Mouse (Mus musculus): Measurements from ENCODE around the gene Cacng8.

Cacng8 gene

DNA sequence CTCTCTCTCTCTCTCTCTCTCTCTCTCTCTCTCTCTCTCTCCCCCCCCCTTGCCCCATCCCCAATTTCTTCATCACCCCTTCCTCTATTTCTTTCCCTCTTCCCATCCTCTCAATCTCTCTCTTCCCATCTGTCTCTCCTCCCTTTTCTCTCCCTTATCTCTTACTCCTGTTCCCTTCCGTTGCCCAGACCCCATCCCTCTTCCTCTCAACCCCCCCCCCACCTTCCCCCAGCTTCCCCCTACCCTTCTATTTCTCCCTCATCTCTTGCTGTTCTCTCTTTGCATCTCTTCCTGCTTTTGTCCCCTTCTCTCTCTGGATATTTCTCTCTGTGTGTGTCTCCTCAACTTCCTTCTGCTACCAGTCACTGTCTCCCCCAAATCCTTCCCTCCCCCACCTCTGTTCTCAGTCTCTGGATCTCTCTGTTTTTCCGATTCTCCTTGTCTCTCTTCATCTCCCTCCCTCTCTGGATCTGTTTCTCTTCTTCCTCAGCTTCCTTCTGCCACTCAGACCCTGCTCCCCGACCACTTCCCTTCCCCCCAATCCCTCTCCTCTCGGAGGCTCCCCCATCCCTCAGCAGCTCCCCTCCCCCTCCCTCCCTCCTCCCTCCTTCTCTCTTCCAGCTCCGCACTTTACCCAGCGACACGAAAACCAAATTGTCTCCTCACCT, at the start of gene Cacng8:
Cacng8 (plus strand) TSS at position 271 of the 668 bp plus-strand sequence.
- no peak for DNase-seq

DNA sequence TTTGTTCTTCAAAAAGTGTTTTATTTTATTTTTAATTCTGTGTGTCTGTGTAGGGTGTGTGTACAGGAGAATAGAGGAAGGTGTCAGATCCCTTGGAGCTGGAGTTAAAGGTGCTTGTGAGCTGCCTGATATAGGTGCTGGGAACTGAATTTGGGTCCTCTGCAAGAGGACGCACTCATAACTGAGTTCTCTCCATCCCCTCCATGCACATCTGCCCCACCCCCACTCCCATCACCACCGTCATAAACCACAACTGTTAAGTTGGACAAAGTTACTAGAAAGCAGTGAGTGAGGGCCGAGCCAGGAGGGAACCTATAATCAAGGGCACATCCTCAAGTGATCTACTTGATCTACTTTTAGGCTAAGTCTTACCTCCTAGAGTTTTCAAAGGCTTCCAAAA, 46.6 kb upstream of the Cacng8 start:
- DNase-seq: no peak

DNA sequence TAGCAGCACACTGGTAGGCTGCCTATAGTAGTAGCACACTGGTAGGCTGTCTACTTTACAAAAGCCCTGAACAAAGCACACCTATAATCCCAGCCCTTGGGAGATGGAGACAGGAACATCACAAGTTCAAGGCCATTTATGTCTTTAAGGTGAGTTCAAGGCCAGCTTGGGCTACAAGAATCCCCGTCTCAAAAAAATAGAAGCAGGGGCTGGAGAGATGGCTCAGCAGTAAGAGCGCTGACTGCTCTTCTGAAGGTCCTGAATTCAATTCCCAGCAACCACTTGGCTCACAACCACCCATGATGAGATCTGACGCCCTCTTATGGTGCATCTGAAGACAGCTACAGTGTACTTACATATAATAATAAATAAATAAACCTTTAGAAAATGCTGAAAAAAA, 45.2 kb upstream of the Cacng8 start:
- no peak for DNase-seq

DNA sequence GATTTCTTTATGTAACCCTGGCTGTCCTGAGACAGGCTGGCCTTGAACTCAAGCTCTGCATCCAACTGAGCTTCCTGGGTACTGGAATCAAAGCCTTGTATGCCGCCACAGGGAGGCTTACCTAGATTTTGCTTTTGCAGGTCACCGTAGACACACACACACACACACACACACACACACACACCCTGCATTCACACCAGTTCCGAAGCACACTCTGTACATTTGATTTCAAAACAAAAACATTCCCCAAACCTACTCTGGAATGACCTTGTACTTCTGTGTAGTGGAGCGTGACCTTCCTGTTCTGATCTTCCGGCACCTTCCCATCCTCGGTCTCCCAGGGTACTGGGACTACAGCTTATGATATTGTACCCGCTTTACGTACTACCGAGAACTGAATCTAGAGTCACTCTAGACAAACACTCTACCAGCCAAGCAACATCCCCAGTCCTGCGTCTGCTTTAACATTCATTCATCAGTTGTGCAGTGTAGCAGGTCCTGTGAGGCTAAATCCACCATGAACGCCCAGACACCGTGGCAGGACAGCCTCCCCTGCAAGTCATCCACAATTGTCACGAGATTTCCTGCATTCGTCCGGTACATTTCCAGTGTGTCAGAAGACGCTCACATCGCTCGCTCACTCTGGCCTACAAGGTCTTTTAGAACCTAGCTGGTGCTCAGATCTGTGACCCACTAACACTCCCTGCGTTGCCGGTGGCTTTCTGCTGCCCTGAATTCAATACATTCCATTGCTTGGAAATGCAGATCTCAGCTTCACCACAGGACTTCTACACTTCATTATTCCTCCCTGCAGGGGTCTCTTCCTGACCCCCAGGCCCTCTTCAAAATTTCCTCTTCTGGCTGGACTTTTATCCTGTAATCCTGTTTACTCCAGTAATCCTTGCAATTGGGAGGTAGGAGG, 42.9 kb upstream of the Cacng8 start:
- no peak for DNase-seq

DNA sequence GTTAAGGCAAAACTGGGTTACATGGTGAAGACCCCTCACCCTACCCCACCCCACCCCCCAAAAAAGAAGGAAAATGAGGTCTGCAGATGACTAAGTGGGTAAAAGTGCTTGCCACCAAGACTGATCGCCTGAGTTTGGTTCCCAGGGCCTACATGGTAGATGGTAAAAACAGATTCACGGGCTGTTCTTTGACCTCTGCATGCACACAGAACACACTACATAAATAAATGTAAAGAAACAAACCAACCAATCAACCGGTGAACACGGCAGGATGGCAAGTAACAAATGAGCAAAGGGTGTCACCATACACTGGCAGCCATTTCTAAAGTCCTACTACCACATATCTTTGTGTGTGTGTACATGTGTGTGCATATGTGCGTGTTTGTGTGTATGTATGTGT, 42.2 kb upstream of the Cacng8 start:
- DNase-seq: no peak

DNA sequence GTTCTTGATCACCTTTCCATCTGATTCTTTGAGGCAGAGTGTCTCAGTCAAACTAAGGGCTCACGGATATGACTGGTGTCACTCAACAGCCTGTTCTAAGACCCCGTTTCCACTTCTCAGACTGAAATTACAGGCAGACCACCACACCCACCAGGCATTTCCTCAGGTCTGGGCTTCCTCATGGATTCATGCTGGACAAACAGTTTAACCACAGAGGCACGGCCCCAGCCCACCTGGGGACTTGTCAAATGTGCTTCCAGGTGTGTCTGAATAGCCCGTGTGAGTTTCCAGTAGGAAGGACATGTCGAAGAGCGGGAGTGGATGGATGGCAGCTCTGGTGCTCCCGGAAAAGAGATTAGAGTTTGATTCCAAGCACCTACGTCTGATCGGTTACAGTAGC, 40.7 kb upstream of the Cacng8 start:
- DNase-seq: no peak

DNA sequence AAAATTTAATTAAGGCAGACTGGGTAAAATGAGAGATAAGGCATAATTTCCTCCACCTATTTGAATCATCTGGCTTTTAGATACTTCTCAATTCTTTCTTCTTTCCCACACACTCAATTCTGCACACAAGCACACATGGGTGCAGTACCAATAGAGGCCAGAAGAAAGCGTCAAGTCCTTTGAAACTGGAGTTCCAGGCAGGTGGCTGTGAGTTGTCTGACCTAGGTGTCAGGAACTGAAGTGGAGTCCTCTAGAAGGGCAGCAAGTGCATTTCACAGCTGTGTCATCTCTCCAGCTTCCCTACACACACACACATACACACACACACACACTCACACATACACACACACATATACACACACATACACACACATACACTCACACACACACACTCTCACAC, 38.9 kb upstream of the Cacng8 start:
- no peak for DNase-seq

DNA sequence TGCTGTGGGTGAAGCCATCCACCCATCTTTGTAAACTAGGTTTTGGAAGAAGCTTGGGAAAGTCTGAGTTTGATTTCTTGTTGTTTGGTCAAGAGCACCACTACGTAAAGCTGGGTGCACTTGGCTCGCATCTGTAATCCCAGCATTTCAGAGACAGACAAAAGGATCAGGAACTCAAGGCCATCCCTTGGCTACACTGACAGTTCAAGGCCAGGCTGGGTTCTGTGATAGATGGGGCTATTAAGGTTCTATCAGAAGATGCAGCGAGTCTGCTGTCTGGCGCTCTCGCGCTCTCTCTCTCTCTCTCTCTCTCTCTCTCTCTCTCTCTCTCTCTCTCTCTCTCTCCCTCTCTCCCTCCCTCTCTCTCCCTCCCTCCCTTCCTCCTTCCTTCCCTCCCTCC, 35.6 kb upstream of the Cacng8 start:
- DNase-seq: no peak

DNA sequence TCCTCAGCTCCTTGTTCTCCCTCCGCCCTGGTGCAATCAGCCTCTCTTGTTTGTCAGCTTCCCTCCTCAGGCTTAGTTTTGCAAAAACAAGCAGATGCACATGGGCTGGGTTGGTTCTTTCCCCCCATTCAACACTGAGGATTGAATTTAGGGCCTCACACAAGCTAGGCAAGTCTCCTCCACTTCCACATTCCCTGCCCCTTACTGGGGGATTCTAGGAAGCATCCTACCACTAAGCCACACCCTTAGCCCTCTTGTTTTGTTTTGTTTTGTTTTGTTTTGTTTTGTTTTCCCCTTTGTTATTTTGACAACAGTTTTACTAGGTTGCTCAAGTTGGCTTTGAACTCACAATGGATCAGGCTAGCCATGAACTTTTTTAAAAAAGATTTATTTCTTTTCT, 29.8 kb upstream of the Cacng8 start:
- no peak for DNase-seq

DNA sequence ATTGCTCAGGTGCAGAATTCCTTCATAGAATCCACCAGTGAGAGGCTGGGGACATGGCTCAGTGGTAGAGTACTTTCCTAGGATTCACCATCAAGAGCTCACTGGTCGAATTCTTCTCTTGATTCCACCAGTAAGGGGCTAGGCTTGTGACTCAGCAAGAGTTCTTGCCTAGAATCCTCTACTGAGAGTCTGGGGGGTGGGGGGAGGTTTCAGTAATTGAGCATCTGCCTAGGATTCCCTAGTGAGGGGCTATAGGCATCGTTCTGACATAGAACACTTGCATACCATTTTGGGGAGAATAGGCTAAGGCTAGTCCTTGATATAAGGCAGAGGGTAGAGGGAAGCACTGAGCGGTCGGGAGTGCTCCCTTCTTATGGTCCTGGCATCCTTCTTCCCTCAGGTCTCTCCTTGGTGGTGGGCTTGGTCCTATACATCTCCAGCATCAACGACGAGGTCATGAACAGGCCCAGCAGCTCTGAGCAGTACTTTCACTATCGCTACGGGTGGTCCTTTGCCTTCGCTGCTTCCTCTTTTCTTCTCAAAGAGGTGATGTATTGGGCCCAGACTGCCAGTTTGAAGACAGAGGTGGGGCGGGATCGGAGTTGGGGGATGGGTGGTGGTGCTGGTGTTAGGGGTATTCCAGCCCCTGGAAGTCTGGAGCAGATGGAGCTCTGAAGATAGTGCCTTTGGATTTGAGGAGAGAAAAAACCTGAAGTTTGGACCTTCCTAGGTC, 24.8 kb upstream of the Cacng8 start:
- no peak for DNase-seq

DNA sequence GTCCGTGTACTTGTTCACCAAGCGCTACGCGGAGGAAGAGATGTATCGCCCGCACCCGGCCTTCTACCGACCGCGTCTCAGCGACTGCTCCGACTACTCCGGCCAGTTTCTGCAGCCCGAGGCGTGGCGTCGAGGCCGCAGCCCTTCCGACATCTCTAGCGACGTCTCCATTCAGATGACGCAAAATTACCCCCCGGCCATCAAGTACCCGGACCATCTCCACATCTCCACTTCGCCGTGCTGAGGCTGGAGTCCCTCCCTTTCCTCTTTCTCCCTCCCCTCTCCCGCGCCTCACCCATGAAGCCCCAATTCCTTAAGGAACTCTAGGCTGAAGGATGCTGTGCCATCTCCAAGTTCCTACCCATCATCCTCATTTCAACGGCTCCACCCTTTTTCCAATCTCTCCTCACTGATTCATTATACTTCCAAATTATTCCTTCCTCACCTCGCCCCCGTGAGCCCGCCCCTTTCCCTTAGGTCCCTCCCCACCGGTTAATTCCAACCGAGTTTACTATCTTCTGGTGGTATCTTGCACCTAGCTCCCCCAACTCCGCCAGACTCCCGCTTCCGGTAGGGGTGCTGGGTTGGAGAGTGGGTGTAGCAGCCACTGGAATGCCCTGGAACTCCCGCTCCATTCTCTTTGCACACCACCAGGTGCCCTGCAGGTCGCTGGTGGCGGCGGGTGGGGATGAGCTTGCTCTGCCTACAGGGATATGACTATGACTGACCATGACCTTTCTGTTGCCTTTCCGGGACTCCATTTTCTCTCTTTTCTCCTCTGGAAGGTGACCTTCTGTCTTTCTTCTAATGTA, 23.6 kb upstream of the Cacng8 start:
- DNase-seq: no peak

DNA sequence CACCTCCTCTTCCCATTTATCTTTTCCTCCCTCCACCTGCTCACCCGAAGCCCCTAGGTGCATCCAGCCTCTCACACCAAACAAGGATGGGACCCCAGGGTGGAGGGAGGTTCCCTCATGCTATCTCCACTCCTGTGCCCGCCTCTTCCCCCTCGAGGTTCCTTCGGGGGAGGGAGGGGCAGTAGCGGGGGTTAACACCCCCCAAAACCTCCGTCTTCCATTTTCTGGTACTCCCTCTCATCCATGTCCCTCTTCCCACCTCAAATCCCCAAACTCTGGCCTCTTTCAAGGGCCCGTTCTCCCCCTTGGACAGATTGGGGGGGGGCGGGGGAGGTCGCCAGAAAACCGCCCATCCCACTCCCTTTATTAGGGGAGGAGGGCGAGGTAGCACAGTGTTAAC, 22.9 kb upstream of the Cacng8 start:
- no peak for DNase-seq

DNA sequence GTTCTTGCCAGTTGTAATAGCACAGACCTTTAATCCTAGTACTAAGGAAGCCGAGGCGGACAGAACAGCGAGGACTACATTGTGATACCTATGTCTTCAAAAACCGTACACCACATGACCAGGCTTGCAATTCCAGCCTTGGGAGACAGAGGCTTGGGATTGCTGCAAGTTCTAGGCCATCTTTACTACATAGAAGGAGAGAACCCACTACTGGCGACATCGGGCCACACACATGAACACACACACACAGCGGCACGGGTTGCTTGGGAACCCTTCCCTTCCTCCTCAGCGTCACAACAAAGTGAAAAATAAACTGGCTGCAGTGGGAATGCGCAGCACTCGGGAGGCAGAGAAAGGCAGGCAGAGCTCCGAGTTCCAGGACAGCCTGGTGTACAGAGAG, 22.2 kb upstream of the Cacng8 start:
- no peak for DNase-seq

DNA sequence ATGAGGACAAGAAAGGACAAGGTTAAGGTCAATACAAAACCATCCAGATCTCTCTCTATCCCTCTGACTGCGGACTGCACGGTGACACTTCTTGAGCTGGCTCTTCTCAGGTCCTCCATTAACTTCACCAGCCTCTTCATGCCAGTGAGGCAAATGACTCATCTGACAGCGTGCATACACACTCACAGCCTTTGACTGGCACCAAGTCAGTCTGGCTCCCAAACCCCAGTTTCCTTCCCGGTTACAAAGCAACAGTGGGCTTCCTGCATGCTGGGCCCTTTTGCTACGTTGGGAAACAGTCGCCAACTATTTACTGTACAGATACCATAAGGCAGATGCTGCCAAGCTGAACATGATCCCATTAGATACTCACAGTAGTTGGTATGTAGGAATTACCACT, 21.3 kb upstream of the Cacng8 start:
- no peak for DNase-seq

DNA sequence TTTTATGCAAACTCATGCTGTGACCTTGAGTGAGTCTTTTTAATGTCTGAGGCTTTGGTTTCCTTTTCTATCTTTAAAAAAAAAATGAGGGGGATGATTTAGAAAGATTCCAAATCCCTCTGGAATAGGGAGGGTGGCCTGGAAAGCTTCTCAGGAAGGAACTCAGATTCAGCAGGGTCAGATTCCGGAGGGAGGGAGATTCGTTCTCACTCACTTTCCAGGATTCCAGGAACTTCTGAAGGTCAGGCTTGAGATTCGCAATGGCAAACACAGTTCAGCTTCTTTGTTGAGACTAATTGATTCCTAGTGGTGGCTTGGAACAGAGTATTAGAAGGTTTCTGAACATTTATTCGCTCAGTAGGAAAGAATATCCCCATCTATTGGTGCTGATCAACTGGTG, 20.1 kb upstream of the Cacng8 start:
- no peak for DNase-seq

DNA sequence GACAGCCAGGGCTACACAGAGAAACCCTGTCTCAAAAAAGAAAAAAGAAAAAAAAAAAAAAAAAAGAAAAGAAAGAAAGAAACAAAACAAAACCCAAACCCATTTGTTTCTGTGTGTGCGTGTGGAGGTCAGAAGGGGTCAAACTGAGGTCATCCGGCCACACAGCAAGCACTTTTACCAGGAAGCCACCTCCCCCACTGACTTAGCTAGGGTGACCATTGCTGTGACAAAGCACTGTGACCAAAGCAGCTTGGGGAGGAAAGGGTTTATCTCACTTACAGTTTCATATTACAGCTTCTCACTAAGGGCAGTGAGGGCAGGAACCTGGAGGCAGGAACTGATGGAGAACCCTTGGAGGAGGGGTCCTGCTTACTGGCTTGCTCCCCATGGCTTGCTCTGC, 18.1 kb upstream of the Cacng8 start:
- DNase-seq: no peak

DNA sequence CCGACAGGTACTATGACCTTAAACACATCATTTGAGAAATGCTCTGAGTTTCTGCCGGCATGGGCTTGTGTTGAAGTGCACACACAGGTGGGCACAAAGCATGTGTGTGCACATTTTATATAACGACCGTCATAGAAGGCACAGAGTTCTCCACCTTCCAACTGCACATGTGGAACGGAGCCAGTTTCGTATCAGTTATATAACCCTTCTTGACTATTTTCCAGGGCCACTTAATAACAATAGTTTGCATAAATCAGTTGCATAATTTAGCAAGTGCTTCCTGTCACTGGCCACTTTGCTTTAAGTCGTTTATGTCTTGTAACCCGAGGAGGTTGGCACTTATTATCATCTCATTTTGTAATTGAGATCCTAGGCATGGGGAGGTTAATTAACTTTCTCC, 16.7 kb upstream of the Cacng8 start:
- no peak for DNase-seq

DNA sequence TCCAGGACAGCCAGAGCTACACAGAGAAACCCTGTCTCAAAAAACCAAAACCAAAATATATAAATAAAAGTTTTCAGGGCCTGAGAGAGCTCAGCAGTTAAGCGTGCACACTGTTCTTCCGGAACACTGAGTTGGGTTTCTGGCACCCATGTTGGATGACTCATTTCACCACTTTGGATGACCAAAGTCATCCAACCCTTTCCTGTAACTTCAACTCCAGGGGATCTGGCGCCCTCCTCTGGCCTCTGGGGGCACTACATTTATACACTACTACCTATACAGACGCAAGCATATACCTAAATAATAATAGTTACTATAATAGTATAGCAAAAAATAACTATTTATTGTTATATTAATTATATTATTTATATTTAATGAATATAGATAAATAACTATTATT, 13.7 kb upstream of the Cacng8 start:
- DNase-seq: peak; percentile 40

DNA sequence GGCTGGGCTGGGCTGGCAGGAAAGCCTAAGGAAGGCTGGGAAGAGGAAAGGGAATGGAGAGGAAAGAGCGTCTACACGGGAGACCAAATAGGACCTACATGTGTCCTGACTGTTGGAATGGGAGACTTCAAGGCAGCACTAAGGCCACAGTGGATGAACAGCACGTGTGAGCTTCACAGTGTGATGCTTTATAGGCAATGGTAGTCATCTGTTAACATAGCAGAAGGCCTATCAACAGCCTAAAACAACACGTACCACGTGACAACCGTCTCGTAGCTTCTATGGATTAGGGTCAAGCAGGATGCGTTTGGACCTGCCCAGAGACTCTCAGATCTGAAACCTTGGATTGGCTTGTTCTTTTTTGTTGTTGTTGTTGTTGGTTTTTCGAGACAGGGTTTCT, 8.4 kb upstream of the Cacng8 start:
- DNase-seq: no peak

DNA sequence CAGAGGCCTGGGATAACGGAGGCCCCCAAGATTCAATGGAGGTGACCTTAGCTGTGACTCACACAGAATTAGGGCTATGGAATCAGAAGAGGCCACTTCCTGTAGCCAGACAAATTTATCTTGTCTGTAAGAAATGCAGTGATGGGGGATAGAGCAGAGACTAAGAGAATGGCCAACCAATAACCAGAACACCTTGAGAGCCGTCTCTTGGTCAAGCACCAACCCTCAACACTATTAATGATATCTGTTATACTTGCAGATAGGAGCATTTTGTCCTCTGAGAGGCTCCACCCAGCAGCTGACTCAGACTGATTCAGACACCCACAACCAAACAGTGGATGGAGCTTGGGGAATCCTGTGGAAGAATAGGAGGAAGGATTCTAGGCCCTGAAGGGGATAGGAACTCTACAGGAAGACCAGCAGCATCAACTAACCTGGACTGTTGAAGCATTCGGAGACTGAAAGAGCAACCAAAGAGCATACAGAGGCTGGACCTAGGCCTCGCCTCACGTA, 5.6 kb upstream of the Cacng8 start:
- DNase-seq: no peak

DNA sequence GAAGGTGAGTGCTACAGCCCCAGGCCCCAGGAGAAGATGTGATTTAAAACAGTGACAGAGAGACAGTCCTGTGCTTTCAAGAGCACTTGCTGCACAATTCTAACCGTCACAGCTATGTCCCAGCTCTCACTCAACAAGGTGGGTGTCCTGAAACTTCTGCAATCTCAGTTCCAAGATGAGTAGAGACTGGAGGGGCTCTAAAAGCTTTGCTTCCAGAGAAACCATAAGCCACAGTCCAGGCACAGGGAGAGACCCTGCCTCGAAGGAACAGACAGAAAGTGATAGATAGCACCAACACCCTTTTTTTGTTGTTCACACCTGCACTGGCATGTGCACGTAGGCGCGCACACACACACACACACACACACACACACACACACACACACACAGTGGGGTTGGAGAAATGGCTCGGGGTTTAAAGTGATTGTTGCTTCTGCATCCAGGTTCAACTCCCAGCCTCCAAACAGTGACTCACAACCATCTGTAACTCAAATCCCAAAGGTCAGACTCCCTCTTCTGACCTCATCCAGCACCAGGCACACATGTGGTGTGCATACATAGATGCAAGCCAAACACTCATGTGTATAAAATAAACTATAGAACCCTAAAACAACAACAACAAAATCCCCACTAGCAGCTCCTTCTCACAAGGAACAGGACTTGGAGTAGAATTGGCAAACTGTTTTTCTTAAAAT, 4.3 kb upstream of the Cacng8 start:
- no peak for DNase-seq

DNA sequence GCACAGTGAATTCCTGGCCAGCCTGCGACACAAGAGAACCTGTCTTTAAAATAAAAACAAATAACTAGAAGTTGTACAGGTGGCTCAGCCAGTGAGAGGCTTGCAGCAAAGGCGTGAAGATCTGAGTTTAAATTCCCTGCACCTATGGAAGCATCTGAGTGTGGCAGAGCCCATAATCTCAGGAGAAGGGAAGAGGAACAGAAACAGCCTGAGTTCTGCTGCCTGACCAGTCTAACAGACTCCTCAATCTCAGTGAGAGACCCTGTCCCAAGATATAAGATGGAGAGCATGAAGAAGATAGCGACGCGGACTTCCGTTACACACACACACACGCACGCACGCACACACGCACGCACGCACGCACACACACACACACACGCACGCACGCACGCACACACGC, 2.7 kb upstream of the Cacng8 start:
- DNase-seq: no peak

Measured in cerebellum, adult 8-10 months (tissue).